ENCODE assay signal across 7 mouse cellular contexts in genomic region chr14:102805936-102806923, GRCm38 (mm10).
DNase-seq lines count a peak whose midpoint lies in the region; ATAC-seq lines count a peak whose summit lies in the region.

No protein-coding gene starts in this region.

- no peaks in the 10 kb centered on the region for H3K27me3 ChIP-seq in lung, embryonic 16.5 days (ENCODE audit: control insufficient read depth, insufficient read depth, low read depth, low read length)
- no peaks in the 10 kb centered on the region for H3K27me3 ChIP-seq in stomach, embryonic 16.5 days (ENCODE audit: control insufficient read depth, insufficient read depth, low read length)

- H3K9ac ChIP-seq in lung, embryonic 16.5 days (ENCODE audit: low read length): no peak overlapping the region
- H3K9ac ChIP-seq in stomach, embryonic 16.5 days (ENCODE audit: low read length): no peak overlapping the region

- H3K27ac ChIP-seq in lung, embryonic 16.5 days (ENCODE audit: low read length): no peak overlapping the region
- peak overlapping the region; percentile 51 for H3K27ac ChIP-seq in stomach, embryonic 16.5 days (ENCODE audit: low read length)

- H3K4me3 ChIP-seq in lung, embryonic 16.5 days (ENCODE audit: low read length): no peak overlapping the region
- H3K4me3 ChIP-seq in stomach, embryonic 16.5 days (replicated peaks; ENCODE audit: low read length): no peak overlapping the region

- peak; percentile 25 for DNase-seq in ovary, postnatal 14 days (ENCODE audit: low spot score)
- no peak for DNase-seq in ovary, postnatal 10 days (ENCODE audit: low spot score)
- DNase-seq in adrenal gland, postnatal 10 days: peak; percentile 38
- peak; percentile 28 for DNase-seq in forelimb bud, embryonic 11.5 days (ENCODE audit: low read depth, low spot score)
- DNase-seq in kidney, adult 9 months: peak; percentile 62

- peak overlapping the region; percentile 9; the same call in 1 of the 2 replicates for H3K4me2 ChIP-seq in lung, embryonic 16.5 days (ENCODE audit: low read depth, low read length)
- H3K4me2 ChIP-seq in stomach, embryonic 16.5 days (ENCODE audit: low read depth, low read length): peak overlapping the region; percentile 19

- ATAC-seq in lung, embryonic 16.5 days (ENCODE audit: low read depth): peak; percentile 70
- ATAC-seq in stomach, embryonic 16.5 days (ENCODE audit: insufficient read depth, low FRiP score): 0 out of 2 replicates have a peak, but pooled peaks have one; percentile 47

- H3K4me1 ChIP-seq in lung, embryonic 16.5 days (replicated peaks; ENCODE audit: control insufficient read depth, insufficient read depth, low read length): peaks cover 3% of the 10 kb centered on the region; the same call in 1 of the 2 replicates
- H3K4me1 ChIP-seq in stomach, embryonic 16.5 days (ENCODE audit: control insufficient read depth, insufficient read depth, low read length): 0 out of 2 replicates have a peak, but pooled peaks cover 5% of the 10 kb centered on the region

- H3K9me3 ChIP-seq in lung, embryonic 16.5 days (ENCODE audit: control insufficient read depth, low read length): no peaks in the 10 kb centered on the region
- H3K9me3 ChIP-seq in stomach, embryonic 16.5 days (replicated peaks; ENCODE audit: control insufficient read depth, low read length): no peaks in the 10 kb centered on the region

- no peaks in the 10 kb centered on the region for H3K36me3 ChIP-seq in lung, embryonic 16.5 days (ENCODE audit: control insufficient read depth, insufficient read depth, low read length)
- H3K36me3 ChIP-seq in stomach, embryonic 16.5 days (ENCODE audit: control insufficient read depth, insufficient read depth, low read length): no peaks in the 10 kb centered on the region

- 44% methylated on average over 21 of the region's 21 CpGs for WGBS in lung, embryonic 16.5 days
- 50% methylated on average over 21 of the region's 21 CpGs for WGBS in stomach, embryonic 16.5 days
